Mouse (Mus musculus) right cerebral cortex, adult 2 months (tissue): ENCODE measurements around the gene Misp.

Experiments
- DNase-seq, 2 experiments: peaks; one replicate each; pipeline ENCODE4 v3.0.0; 2021 to 2022; ENCODE audit warnings: low spot score in 2 of 2

Gene Misp

GRCm38 (mm10) chr10:79854801-79855541 lies 34.2 kb downstream of the Misp start:
- peak in 1 of 2 experiments; percentile 57 for DNase-seq

- DNase-seq = no peak
Observed at GRCm38 (mm10) chr10:79855558-79856184, 34.9 kb downstream of the Misp start.

DNA sequence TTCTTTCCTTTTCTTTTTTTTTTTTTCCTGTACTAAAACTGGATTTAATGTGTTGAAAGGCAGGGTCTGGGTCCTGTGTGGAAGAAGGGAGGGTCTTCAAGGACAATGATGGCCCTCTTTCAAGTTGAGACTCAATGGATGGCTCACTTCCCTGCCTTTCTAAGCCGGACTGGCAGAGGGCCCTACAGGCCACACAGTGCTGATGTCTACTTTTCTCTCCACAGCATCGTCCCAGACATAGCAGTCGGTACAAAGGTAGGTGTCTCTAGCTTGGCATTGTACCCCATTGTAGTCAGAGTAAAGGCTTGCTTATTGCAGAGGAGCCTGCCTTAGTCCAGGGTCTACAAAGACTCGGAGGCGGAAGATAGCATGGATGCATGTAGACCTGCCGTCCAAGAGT lies 35.5 kb downstream of the Misp start:
- no peak for DNase-seq

GRCm38 (mm10) chr10:79856704-79857451 lies 36.1 kb downstream of the Misp start:
- no peak for DNase-seq

- peak in 1 of 2 experiments; percentile 45 for DNase-seq
Observed at GRCm38 (mm10) chr10:79857452-79857811, 36.6 kb downstream of the Misp start.

GRCm38 (mm10) chr10:79857894-79858293 lies 37.1 kb downstream of the Misp start:
- DNase-seq = no peak

DNA sequence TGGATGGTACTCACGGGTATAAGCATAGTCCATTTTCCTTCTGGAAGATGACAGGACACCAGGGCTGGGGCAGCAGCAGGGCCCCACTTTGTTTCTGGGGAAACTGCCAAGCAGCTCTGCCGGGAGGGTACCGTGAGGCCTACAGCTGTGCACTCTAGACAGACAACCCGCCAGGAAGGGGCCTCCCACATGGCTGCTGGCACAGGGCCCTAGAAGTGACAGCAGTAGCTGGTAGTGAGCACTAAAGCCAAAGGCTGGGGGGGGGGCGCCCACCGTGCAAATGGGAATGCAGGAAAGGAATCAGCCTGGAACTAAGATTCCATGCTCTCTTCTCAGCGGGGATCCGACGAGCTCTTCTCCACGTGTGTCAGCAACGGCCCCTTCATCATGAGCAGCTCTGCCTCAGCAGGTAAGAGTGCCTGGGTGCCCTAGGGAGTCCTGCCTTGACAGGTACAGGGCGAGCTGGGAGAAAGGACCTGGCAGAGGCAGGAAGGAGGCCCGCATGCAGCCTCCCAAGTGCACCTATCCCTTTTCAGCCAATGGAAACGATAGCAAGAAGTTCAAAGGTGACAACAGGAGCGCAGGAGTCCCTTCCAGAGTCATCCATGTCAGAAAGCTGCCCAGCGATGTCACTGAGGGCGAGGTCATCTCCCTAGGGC lies 37.8 kb downstream of the Misp start:
- DNase-seq = peak; percentile 69 to 77

GRCm38 (mm10) chr10:79859116-79859515 lies 38.3 kb downstream of the Misp start:
- DNase-seq = no peak

- DNase-seq = no peak
Observed at GRCm38 (mm10) chr10:79860079-79860911, 39.5 kb downstream of the Misp start.

- no peak for DNase-seq
Observed at GRCm38 (mm10) chr10:79861230-79862048, 40.6 kb downstream of the Misp start.

- no peak for DNase-seq
Observed at GRCm38 (mm10) chr10:79862049-79862788, 41.4 kb downstream of the Misp start.

DNA sequence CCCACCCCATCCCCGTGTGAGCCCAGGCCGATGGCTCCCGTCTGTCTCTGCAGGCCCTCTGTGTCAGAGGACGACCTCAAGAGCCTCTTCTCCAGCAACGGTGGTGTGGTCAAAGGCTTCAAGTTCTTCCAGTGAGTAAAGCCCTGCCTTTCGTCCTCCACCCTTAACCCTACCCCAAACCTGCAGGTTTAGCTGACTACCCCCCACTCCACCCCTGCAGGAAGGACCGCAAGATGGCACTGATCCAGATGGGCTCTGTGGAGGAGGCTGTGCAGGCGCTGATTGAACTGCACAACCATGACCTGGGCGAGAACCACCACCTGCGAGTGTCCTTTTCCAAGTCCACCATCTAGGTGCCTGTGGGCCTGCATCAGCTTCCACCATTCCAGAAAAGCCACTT lies 42.1 kb downstream of the Misp start:
- DNase-seq = no peak

- DNase-seq = peak in 1 of 2 experiments; percentile 32
Observed at GRCm38 (mm10) chr10:79864351-79865188, 43.8 kb downstream of the Misp start.

DNA sequence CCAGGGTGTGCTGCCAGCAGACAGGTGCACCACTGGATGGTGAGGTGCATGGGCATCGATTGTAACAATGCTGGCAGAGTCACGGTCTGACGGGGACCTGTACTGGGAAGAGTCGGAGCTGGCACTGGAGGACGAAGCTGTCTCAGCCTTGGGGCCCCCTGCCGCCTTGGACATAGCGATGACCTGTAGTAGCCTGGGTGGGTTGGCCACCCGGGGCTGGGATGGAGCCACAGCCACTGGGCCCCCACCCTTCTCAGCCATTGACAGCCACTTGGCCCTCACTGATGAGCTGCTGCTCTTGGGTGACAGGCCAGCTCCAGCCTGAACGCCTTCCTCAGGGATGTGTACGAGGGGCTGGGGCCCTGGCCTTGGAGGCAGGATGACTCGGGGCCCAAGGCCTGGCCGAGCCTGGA lies 44.4 kb downstream of the Misp start:
- no peak for DNase-seq

- no peak for DNase-seq
Observed at GRCm38 (mm10) chr10:79865801-79866295, 45.1 kb downstream of the Misp start.

- no peak for DNase-seq
Observed at GRCm38 (mm10) chr10:79866601-79867000, 45.8 kb downstream of the Misp start.

DNA sequence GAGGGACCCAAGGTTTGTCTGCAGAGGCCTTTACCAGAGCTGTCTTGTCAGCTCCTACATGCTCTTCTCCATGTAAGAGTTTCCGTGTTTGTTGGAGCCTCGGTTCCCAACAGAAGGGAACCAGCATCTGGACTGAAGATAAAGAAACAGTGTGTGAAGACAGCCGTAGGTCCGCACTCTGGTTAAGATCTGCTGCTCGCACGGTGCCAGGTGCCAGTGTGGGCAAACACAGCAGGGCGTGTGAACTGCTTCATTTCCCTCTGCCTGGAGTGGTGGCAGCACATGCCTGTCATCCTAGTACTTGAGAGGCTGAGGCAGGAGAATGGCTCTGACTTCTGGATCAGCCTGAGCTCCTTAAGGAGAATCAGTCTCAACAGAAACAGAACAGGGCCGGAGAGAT lies 51.1 kb downstream of the Misp start:
- DNase-seq = peak in 1 of 2 experiments; percentile 12

- DNase-seq = no peak
Observed at GRCm38 (mm10) chr10:79872862-79873261, 52.1 kb downstream of the Misp start.

- no peak for DNase-seq
Observed at GRCm38 (mm10) chr10:79873313-79873712, 52.5 kb downstream of the Misp start.
